Mouse (Mus musculus) forebrain, embryonic 14.5 days (tissue): ENCODE data around the gene Pot1b. TPM values are rescaled to one million over a fixed set of nuclear protein-coding genes. Genes with fewer than 3 reads are reported as not detected.

Source experiments
- ATAC-seq: fragments of 200-750 bp; cut with Nextera tagmentation; 2 replicates; pipeline ENCODE4 v1.8.0; 2017; ENCODE audit warnings: mild to moderate bottlenecking, moderate library complexity
- DNase-seq: peaks from one replicate; pipeline ENCODE4 v3.0.0-alpha.2; 2015; ENCODE audit warnings: low spot score
- H3K27ac ChIP-seq: fragments of 300-500 bp; sonication (generic); 2 replicates; pipeline ENCODE4 v1.5.1; 2014; ENCODE audit warnings: low read depth, mild to moderate bottlenecking, control low read depth, low read length, moderate library complexity
- H3K27me3 ChIP-seq: fragments of 300-500 bp; sonication (generic); replicated peaks from 2 replicates; pipeline ENCODE4 v1.6.1; 2014; ENCODE audit warnings: low read length, control low read depth, mixed read lengths; ENCODE audit not compliant: control insufficient read depth, insufficient read depth
- H3K36me3 ChIP-seq: fragments of 300-500 bp; sonication (generic); 2 replicates; pipeline ENCODE4 v1.6.1; 2014; ENCODE audit warnings: low read length, control low read depth; ENCODE audit not compliant: control insufficient read depth, insufficient read depth
- H3K4me1 ChIP-seq: fragments of 300-500 bp; sonication (generic); 2 replicates; pipeline ENCODE4 v1.6.1; 2014; ENCODE audit warnings: antibody characterized with exemption, low read length, control low read depth; ENCODE audit not compliant: control insufficient read depth, insufficient read depth
- H3K4me2 ChIP-seq: fragments of 300-500 bp; sonication (generic); 2 replicates; pipeline ENCODE4 v1.6.1; 2014; ENCODE audit warnings: mild to moderate bottlenecking, control low read depth, low read length
- H3K4me3 ChIP-seq: fragments of 300-500 bp; sonication (generic); 2 replicates; pipeline ENCODE4 v1.5.1; 2014; ENCODE audit warnings: low read depth, low read length, control low read depth
- H3K9ac ChIP-seq: fragments of 300-500 bp; sonication (generic); 2 replicates; pipeline ENCODE4 v1.6.1; 2014; ENCODE audit warnings: mild to moderate bottlenecking, low read length, control low read depth, moderate library complexity
- H3K9me3 ChIP-seq: fragments of 300-500 bp; sonication (generic); replicated peaks from 2 replicates; pipeline ENCODE4 v1.6.1; 2016; ENCODE audit warnings: low read length, control low read depth, mixed read lengths; ENCODE audit not compliant: control insufficient read depth
- WGBS: fragments of 180-500 bp; shearing (Covaris S2); extraction: QIAGEN DNeasy Blood & Tissue Kit; methylation state at CpG from one replicate; pipeline ENCODE4 v1.1.7; 2014; 5-methylcytosine and 5-hydroxymethylcytosine counted together
- polyA plus RNA-seq: library from polyadenylated mRNA; unstranded; fragments of >200 nt; fragmentation: Nextera tagmentation; extraction: Ambion mirVana; gene quantifications from 2 replicates; pipeline ENCODE4 v1.2.1, GENCODE M21; 2014

Gene Pot1b
- polyA plus RNA-seq: 5.7 TPM in 2 replicates

- DNase-seq (peak; percentile 99), ATAC-seq (peak; percentile 98)
- H3K4me2 ChIP-seq: peak within 1 kb of the TSS; percentile 79
- no peak within 1 kb of the TSS for H3K27ac ChIP-seq
- H3K27me3 ChIP-seq: no peaks in the 10 kb centered on the region
- peaks cover 17% of the 10 kb centered on the region for H3K36me3 ChIP-seq
- H3K4me1 ChIP-seq: no peaks in the 10 kb centered on the region
- H3K9ac ChIP-seq: peak within 1 kb of the TSS; percentile 71
- under 1% methylated on average over 36 of the region's 37 CpGs for WGBS
- no peaks in the 10 kb centered on the region for H3K9me3 ChIP-seq
- peak within 1 kb of the TSS; percentile 68 for H3K4me3 ChIP-seq
Observed at GRCm38 (mm10) chr17:55711984-55712811, at the start of gene Pot1b. TSS of gene Pot1b (minus strand) at chr17:55712628.

GRCm38 (mm10) chr17:55751170-55751569 is 38.7 kb upstream of the Pot1b start:
- DNase-seq: no peak
- H3K9ac ChIP-seq: no peak overlapping the region
- no peak for ATAC-seq
- WGBS: 84% methylated on average over 2 of the region's 2 CpGs
- no peaks in the 10 kb centered on the region for H3K36me3 ChIP-seq
- H3K9me3 ChIP-seq: no peaks in the 10 kb centered on the region
- H3K27me3 ChIP-seq: no peaks in the 10 kb centered on the region
- H3K4me3 ChIP-seq: no peak overlapping the region
- no peak overlapping the region for H3K27ac ChIP-seq
- no peaks in the 10 kb centered on the region for H3K4me1 ChIP-seq
- no peak overlapping the region for H3K4me2 ChIP-seq

- ATAC-seq (no peak), DNase-seq (no peak)
- H3K27ac ChIP-seq: no peak within 1 kb of the TSS
- no peaks in the 10 kb centered on the region for H3K9me3 ChIP-seq
- no peak within 1 kb of the TSS for H3K9ac ChIP-seq
- H3K27me3 ChIP-seq: no peaks in the 10 kb centered on the region
- no peaks in the 10 kb centered on the region for H3K4me1 ChIP-seq
- H3K4me3 ChIP-seq: no peak within 1 kb of the TSS
- no peak within 1 kb of the TSS for H3K4me2 ChIP-seq
- WGBS: 78% methylated on average over 2 of the region's 2 CpGs
- no peaks in the 10 kb centered on the region for H3K36me3 ChIP-seq
Observed at GRCm38 (mm10) chr17:55749786-55750185, 37.4 kb upstream of the Pot1b start, which contains the start of gene Adgre4. TSS of gene Adgre4 (plus strand) at chr17:55749984.

DNA sequence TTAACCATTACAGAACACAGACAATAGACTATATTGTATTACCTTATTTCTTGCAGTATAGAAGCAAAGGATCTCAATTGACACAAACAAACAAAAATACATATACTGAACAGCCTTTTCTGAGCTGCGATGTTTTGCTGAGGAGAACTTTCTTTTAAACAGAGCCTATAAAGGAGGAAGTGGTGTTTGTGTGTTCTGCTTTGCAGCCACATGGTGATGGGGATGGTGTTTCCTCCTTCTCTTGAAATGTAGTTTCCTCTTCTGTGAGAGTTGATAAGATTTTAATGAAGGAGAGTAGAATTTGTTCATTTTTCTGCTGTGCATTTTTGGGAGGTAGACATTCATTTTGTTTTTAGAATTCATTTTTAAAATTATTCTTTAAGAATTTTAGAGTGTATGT is 24.2 kb upstream of the Pot1b start:
- H3K4me2 ChIP-seq: no peak overlapping the region
- ATAC-seq (no peak), DNase-seq (no peak)
- H3K4me1 ChIP-seq: no peaks in the 10 kb centered on the region
- H3K27ac ChIP-seq: no peak overlapping the region
- no peaks in the 10 kb centered on the region for H3K9me3 ChIP-seq
- no peak overlapping the region for H3K9ac ChIP-seq
- H3K36me3 ChIP-seq: no peaks in the 10 kb centered on the region
- WGBS: 87% methylated on average over 1 of the region's 1 CpGs
- H3K4me3 ChIP-seq: no peak overlapping the region
- H3K27me3 ChIP-seq: no peaks in the 10 kb centered on the region

DNA sequence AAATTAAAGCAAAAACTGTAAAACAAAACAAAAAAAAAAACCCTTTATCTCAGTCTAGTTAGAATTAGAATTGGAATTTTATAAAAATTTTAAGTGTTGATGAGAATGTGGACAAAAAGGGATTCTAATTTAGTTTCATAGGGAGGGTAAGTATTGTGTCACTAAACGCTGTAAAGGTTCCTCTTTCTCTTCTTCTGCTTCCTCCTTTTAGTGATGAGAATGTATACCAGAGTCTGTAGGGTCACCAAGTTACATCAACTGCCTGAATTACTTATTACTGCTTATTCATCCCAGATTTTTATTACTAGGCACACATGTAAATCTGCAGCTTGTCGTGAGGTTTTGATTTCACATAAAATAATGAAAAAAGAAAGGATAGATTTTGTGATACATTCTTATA is 13.8 kb upstream of the Pot1b start:
- Histone ChIP-seq H3K4me1 (no peaks in the 10 kb centered on the region), H3K36me3 (no peaks in the 10 kb centered on the region), H3K4me2 (no peak overlapping the region), H3K9ac (no peak overlapping the region), H3K9me3 (no peaks in the 10 kb centered on the region), H3K27ac (no peak overlapping the region), H3K27me3 (no peaks in the 10 kb centered on the region), H3K4me3 (no peak overlapping the region)
- ATAC-seq: no peak
- DNase-seq: no peak
- 79% methylated on average over 2 of the region's 2 CpGs for WGBS

DNA sequence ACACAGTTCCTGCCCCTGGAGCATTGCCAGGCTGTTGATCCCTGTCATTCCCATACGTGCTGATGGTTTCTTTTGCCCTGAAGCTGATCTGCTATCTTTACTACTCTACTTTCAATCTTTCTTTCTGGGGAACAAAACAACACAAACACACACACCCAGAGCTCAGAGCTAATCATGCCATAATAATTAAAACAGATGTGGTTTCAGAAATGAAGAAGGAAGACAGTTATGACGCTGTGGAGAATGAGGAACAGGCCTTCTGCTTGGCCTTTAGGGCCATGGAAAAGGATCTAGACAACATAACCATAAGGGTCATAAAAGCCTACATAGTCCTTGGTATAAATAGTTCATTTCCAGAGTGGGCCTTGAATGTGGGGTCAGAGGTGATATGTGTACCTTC is 9.8 kb upstream of the Pot1b start:
- no peak for ATAC-seq
- Histone ChIP-seq H3K27ac (no peak overlapping the region), H3K9me3 (no peaks in the 10 kb centered on the region), H3K4me2 (no peak overlapping the region), H3K4me3 (no peak overlapping the region), H3K36me3 (no peaks in the 10 kb centered on the region), H3K27me3 (no peaks in the 10 kb centered on the region), H3K4me1 (no peaks in the 10 kb centered on the region), H3K9ac (no peak overlapping the region)
- no peak for DNase-seq
- 80% methylated on average over 2 of the region's 2 CpGs for WGBS

GRCm38 (mm10) chr17:55721270-55721669 is 8.8 kb upstream of the Pot1b start:
- ATAC-seq: no peak
- Histone ChIP-seq H3K27me3 (no peaks in the 10 kb centered on the region), H3K9ac (no peak overlapping the region), H3K9me3 (no peaks in the 10 kb centered on the region), H3K27ac (no peak overlapping the region), H3K4me3 (no peak overlapping the region), H3K4me2 (no peak overlapping the region), H3K4me1 (no peaks in the 10 kb centered on the region), H3K36me3 (no peaks in the 10 kb centered on the region)
- WGBS: 77% methylated on average over 1 of the region's 1 CpGs
- DNase-seq: no peak

GRCm38 (mm10) chr17:55702865-55703264 is 9.6 kb downstream of the Pot1b start:
- H3K27me3 ChIP-seq: no peaks in the 10 kb centered on the region
- H3K4me2 ChIP-seq: no peak overlapping the region
- ATAC-seq (no peak), DNase-seq (no peak)
- H3K9me3 ChIP-seq: no peaks in the 10 kb centered on the region
- WGBS: 89% methylated on average over 5 of the region's 5 CpGs
- H3K9ac ChIP-seq: no peak overlapping the region
- peaks cover 26% of the 10 kb centered on the region for H3K36me3 ChIP-seq
- no peak overlapping the region for H3K27ac ChIP-seq
- no peaks in the 10 kb centered on the region for H3K4me1 ChIP-seq
- H3K4me3 ChIP-seq: no peak overlapping the region

- DNase-seq: peak; percentile 90
- Histone ChIP-seq H3K4me1 (no peaks in the 10 kb centered on the region), H3K27me3 (no peaks in the 10 kb centered on the region), H3K36me3 (peaks cover 31% of the 10 kb centered on the region), H3K9me3 (no peaks in the 10 kb centered on the region), H3K27ac (no peak overlapping the region), H3K4me2 (no peak overlapping the region), H3K9ac (no peak overlapping the region), H3K4me3 (no peak overlapping the region)
- ATAC-seq: peak; percentile 79
- 71% methylated on average over 3 of the region's 3 CpGs for WGBS
Observed at GRCm38 (mm10) chr17:55702161-55702820, 10.1 kb downstream of the Pot1b start.
